In genomic region chr5:136035285-136035684, GRCm38 (mm10) we compare ENCODE assay signal across 29 mouse cellular contexts. TPM values are rescaled to one million over a fixed set of nuclear protein-coding genes. Genes with fewer than 3 reads are reported as not detected.
"Had no signal": no experiment of that assay in that cellular context is flagged by ENCODE, and none has a peak within 500 bp of the region (broad histone marks: within the 10 kb centered on the region; RNA-seq: fewer than 3 reads in every experiment).

No protein-coding gene starts in this region.

- ATAC-seq: intestine, embryonic 16.5 days; lung, postnatal 0 days; midbrain, embryonic 15.5 days had no signal

- H3K27ac ChIP-seq: kidney, postnatal 0 days; layer of hippocampus, adult 2 months; left cerebral cortex, adult 2 months; liver, embryonic 13.5 days; midbrain, embryonic 12.5 days; midbrain, embryonic 15.5 days; neural tube, embryonic 13.5 days; stomach, embryonic 15.5 days had no signal

- H3K4me3 ChIP-seq: layer of hippocampus, adult 2 months; left cerebral cortex, adult 2 months; liver, embryonic 13.5 days; midbrain, embryonic 12.5 days; midbrain, embryonic 15.5 days; myocyte; neural tube, embryonic 13.5 days; stomach, embryonic 15.5 days had no signal

- H3K4me1 ChIP-seq: midbrain, embryonic 12.5 days; midbrain, embryonic 15.5 days; neural tube, embryonic 13.5 days had no signal

- DNase-seq: kidney, adult 18-20 months; kidney, postnatal 25 days; layer of hippocampus, adult 9-11 months; layer of hippocampus, postnatal 36 days; liver, embryonic 13.5 days; lung, embryonic 14.5 days; retina, postnatal 1 day; right cerebral cortex, postnatal 25 days; spleen, adult 18-20 months; thymus, postnatal 14 days; thymus, postnatal 4 days had no signal

RNA-seq across cellular contexts. Expression of gene Upk3b, which starts 3.0 kb away (rescaled TPM):
- total RNA-seq: layer of hippocampus, adult 2 months; layer of hippocampus, postnatal 36 days; left cerebral cortex, adult 2 months; left cerebral cortex, postnatal 10 days; left cerebral cortex, postnatal 36 days; neutrophil, adult 5-6 weeks had no signal
- polyA plus RNA-seq: midbrain, embryonic 15.5 days; myocyte had no signal

RNA-seq across cellular contexts. Expression of gene Upk3bl, which starts 19.0 kb away (rescaled TPM):
- total RNA-seq: layer of hippocampus, adult 2 months; layer of hippocampus, postnatal 36 days; left cerebral cortex, adult 2 months; left cerebral cortex, postnatal 10 days; left cerebral cortex, postnatal 36 days; liver, adult 2 months had no signal
- polyA plus RNA-seq: liver, adult 2 months; liver, embryonic 16.5 days; midbrain, embryonic 15.5 days; myocyte; neural tube, embryonic 13.5 days had no signal

RNA-seq across cellular contexts. Expression of gene Zp3, which starts 55.4 kb away (rescaled TPM):
- total RNA-seq: layer of hippocampus, adult 2 months; layer of hippocampus, postnatal 36 days; left cerebral cortex, adult 2 months; left cerebral cortex, postnatal 10 days; left cerebral cortex, postnatal 36 days; liver, adult 2 months; neutrophil, adult 5-6 weeks had no signal
- polyA plus RNA-seq: kidney, embryonic 14.5 days; large intestine, adult 2 months; limb, embryonic 11.5 days; liver, adult 2 months; liver, embryonic 13.5 days; lung, embryonic 14.5 days; midbrain, embryonic 12.5 days had no signal
